Mouse (Mus musculus) lung, embryonic 15.5 days (tissue): Measurements from ENCODE around the gene Ctnnb1. TPM values are rescaled to one million over a fixed set of nuclear protein-coding genes. Genes with fewer than 3 reads are reported as not detected.

Source experiments
- ATAC-seq: fragments of 200-750 bp; cut with Nextera tagmentation; 2 replicates; pipeline ENCODE4 v1.8.0; 2017; ENCODE audit warnings: moderate number of reproducible peaks, borderline replicate concordance; ENCODE audit not compliant: low FRiP score, low TSS enrichment; ENCODE audit errors: extremely low read depth
- H3K27ac ChIP-seq: fragments of 300-500 bp; sonication (generic); 2 replicates; pipeline ENCODE4 v1.5.1; 2015; ENCODE audit warnings: moderate library complexity, mild to moderate bottlenecking, inconsistent platforms
- H3K27me3 ChIP-seq: fragments of 300-500 bp; sonication (generic); 2 replicates; pipeline ENCODE4 v1.6.1; 2015; ENCODE audit warnings: inconsistent platforms
- H3K36me3 ChIP-seq: fragments of 300-500 bp; sonication (generic); 2 replicates; pipeline ENCODE4 v1.6.1; 2015; ENCODE audit warnings: inconsistent platforms
- H3K4me1 ChIP-seq: fragments of 300-500 bp; sonication (generic); 2 replicates; pipeline ENCODE4 v1.6.1; 2015; ENCODE audit warnings: inconsistent platforms
- H3K4me2 ChIP-seq: fragments of 300-500 bp; sonication (generic); 2 replicates; pipeline ENCODE4 v1.6.1; 2015; ENCODE audit warnings: inconsistent platforms, mild to moderate bottlenecking, moderate library complexity
- H3K4me3 ChIP-seq: fragments of 300-500 bp; sonication (generic); 2 replicates; pipeline ENCODE4 v1.5.1; 2015; ENCODE audit warnings: mild to moderate bottlenecking, inconsistent platforms
- H3K9ac ChIP-seq: fragments of 300-500 bp; sonication (generic); 2 replicates; pipeline ENCODE4 v1.6.1; 2015; ENCODE audit warnings: inconsistent platforms
- H3K9me3 ChIP-seq: fragments of 300-500 bp; sonication (generic); 2 replicates; pipeline ENCODE4 v1.6.1; 2016; ENCODE audit warnings: inconsistent platforms
- WGBS: fragments of 180-500 bp; shearing (Covaris S2); methylation state at CpG from one replicate; pipeline ENCODE4 v1.1.7; 2015; 5-methylcytosine and 5-hydroxymethylcytosine counted together
- polyA plus RNA-seq: library from polyadenylated mRNA; unstranded; fragments of >200 nt; fragmentation: Nextera tagmentation; extraction: Ambion mirVana; gene quantifications from 2 replicates; pipeline ENCODE4 v1.2.1, GENCODE M21; 2015

Gene Ctnnb1
- polyA plus RNA-seq, 1 experiment from 2014 or later, result 552 TPM

GRCm38 (mm10) chr9:120963104-120963503 is 34.1 kb downstream of the Ctnnb1 start:
- Histone ChIP-seq H3K9ac (no peak overlapping the region), H3K27me3 (no peaks in the 10 kb centered on the region), H3K4me3 (no peak overlapping the region), H3K9me3 (no peaks in the 10 kb centered on the region), H3K4me1 (no peaks in the 10 kb centered on the region), H3K36me3 (peaks cover 98% of the 10 kb centered on the region), H3K27ac (no peak overlapping the region), H3K4me2 (no peak overlapping the region)
- WGBS, result 76% methylated on average over 4 of the region's 4 CpGs
- peak; percentile 44; the same call in 1 of the 2 replicates for ATAC-seq

GRCm38 (mm10) chr9:120963720-120964119 is 34.7 kb downstream of the Ctnnb1 start:
- H3K4me2 ChIP-seq, result no peak overlapping the region
- H3K36me3 ChIP-seq, result peaks cover 98% of the 10 kb centered on the region
- no peaks in the 10 kb centered on the region for H3K9me3 ChIP-seq
- H3K4me3 ChIP-seq, result no peak overlapping the region
- no peaks in the 10 kb centered on the region for H3K4me1 ChIP-seq
- no peak overlapping the region for H3K27ac ChIP-seq
- no peak overlapping the region for H3K9ac ChIP-seq
- 81% methylated on average over 3 of the region's 3 CpGs for WGBS
- no peaks in the 10 kb centered on the region for H3K27me3 ChIP-seq
- no peak for ATAC-seq

GRCm38 (mm10) chr9:120964224-120964623 is 35.2 kb downstream of the Ctnnb1 start:
- 68% methylated on average over 5 of the region's 5 CpGs for WGBS
- H3K9me3 ChIP-seq, result no peaks in the 10 kb centered on the region
- no peak overlapping the region for H3K4me3 ChIP-seq
- no peak overlapping the region for H3K9ac ChIP-seq
- no peak overlapping the region for H3K4me2 ChIP-seq
- H3K36me3 ChIP-seq, result peaks cover 98% of the 10 kb centered on the region
- no peak overlapping the region for H3K27ac ChIP-seq
- no peaks in the 10 kb centered on the region for H3K4me1 ChIP-seq
- ATAC-seq, result no peak
- no peaks in the 10 kb centered on the region for H3K27me3 ChIP-seq

- Histone ChIP-seq H3K9me3 (no peaks in the 10 kb centered on the region), H3K4me3 (no peak overlapping the region), H3K9ac (no peak overlapping the region), H3K27me3 (no peaks in the 10 kb centered on the region), H3K4me2 (no peak overlapping the region), H3K4me1 (no peaks in the 10 kb centered on the region), H3K27ac (no peak overlapping the region), H3K36me3 (peaks cover 92% of the 10 kb centered on the region)
- 85% methylated on average over 10 of the region's 10 CpGs for WGBS
- ATAC-seq, result no peak
Measured at GRCm38 (mm10) chr9:120965007-120965406, 36.0 kb downstream of the Ctnnb1 start.

- peaks cover 14% of the 10 kb centered on the region for H3K36me3 ChIP-seq
- no peaks in the 10 kb centered on the region for H3K27me3 ChIP-seq
- no peak for ATAC-seq
- peaks cover 12% of the 10 kb centered on the region for H3K4me1 ChIP-seq
- H3K9me3 ChIP-seq, result no peaks in the 10 kb centered on the region
- no peak overlapping the region for H3K4me3 ChIP-seq
- H3K4me2 ChIP-seq, result no peak overlapping the region
- WGBS, result 55% methylated on average over 6 of the region's 6 CpGs
- H3K27ac ChIP-seq, result no peak overlapping the region
- H3K9ac ChIP-seq, result no peak overlapping the region
Measured at GRCm38 (mm10) chr9:120973026-120973515, 44.1 kb downstream of the Ctnnb1 start.

- no peak overlapping the region for H3K27ac ChIP-seq
- H3K27me3 ChIP-seq, result no peaks in the 10 kb centered on the region
- H3K36me3 ChIP-seq, result peaks cover 3% of the 10 kb centered on the region
- H3K9me3 ChIP-seq, result no peaks in the 10 kb centered on the region
- WGBS, result 54% methylated on average over 2 of the region's 2 CpGs
- peaks cover 12% of the 10 kb centered on the region for H3K4me1 ChIP-seq
- H3K4me3 ChIP-seq, result no peak overlapping the region
- no peak overlapping the region for H3K9ac ChIP-seq
- ATAC-seq, result no peak
- H3K4me2 ChIP-seq, result no peak overlapping the region
Measured at GRCm38 (mm10) chr9:120974209-120974608, 45.2 kb downstream of the Ctnnb1 start.

- peak overlapping the region; percentile 43; the same call in 1 of the 2 replicates for H3K27ac ChIP-seq
- ATAC-seq, result peak; percentile 91
- WGBS, result 36% methylated on average over 5 of the region's 5 CpGs
Measured at GRCm38 (mm10) chr9:120976158-120976557, 47.1 kb downstream of the Ctnnb1 start.

GRCm38 (mm10) chr9:120976856-120977255 is 47.8 kb downstream of the Ctnnb1 start:
- no peak overlapping the region for H3K27ac ChIP-seq
- ATAC-seq, result no peak
- WGBS, result 83% methylated on average over 4 of the region's 4 CpGs
- H3K4me2 ChIP-seq, result no peak overlapping the region
- no peaks in the 10 kb centered on the region for H3K36me3 ChIP-seq
- H3K9me3 ChIP-seq, result no peaks in the 10 kb centered on the region
- H3K27me3 ChIP-seq, result no peaks in the 10 kb centered on the region
- H3K4me1 ChIP-seq, result peaks cover 12% of the 10 kb centered on the region
- H3K4me3 ChIP-seq, result no peak overlapping the region
- no peak overlapping the region for H3K9ac ChIP-seq

More at GRCm38 (mm10) chr9:120976158-120976557, 47.1 kb downstream of the Ctnnb1 start:
- Histone ChIP-seq H3K9me3 (no peaks in the 10 kb centered on the region), H3K27me3 (no peaks in the 10 kb centered on the region), H3K9ac (no peak overlapping the region), H3K4me2 (no peak overlapping the region), H3K4me3 (no peak overlapping the region), H3K36me3 (no peaks in the 10 kb centered on the region), H3K4me1 (peaks cover 12% of the 10 kb centered on the region)

- H3K4me2 ChIP-seq, result no peak overlapping the region
- no peaks in the 10 kb centered on the region for H3K4me1 ChIP-seq
- no peak overlapping the region for H3K4me3 ChIP-seq
- H3K27ac ChIP-seq, result no peak overlapping the region
- H3K36me3 ChIP-seq, result no peaks in the 10 kb centered on the region
- H3K27me3 ChIP-seq, result no peaks in the 10 kb centered on the region
- no peak overlapping the region for H3K9ac ChIP-seq
- H3K9me3 ChIP-seq, result no peaks in the 10 kb centered on the region
- WGBS, result 64% methylated on average over 7 of the region's 7 CpGs
- ATAC-seq, result no peak
Measured at GRCm38 (mm10) chr9:120981777-120982176, 52.8 kb downstream of the Ctnnb1 start.

- Histone ChIP-seq H3K4me2 (no peak overlapping the region), H3K4me3 (no peak overlapping the region), H3K27ac (no peak overlapping the region), H3K4me1 (peaks cover 9% of the 10 kb centered on the region), H3K9me3 (no peaks in the 10 kb centered on the region), H3K27me3 (no peaks in the 10 kb centered on the region), H3K36me3 (no peaks in the 10 kb centered on the region), H3K9ac (no peak overlapping the region)
- no peak for ATAC-seq
- WGBS, result 86% methylated on average over 8 of the region's 8 CpGs
Measured at GRCm38 (mm10) chr9:120983849-120984248, 54.8 kb downstream of the Ctnnb1 start.

- no peaks in the 10 kb centered on the region for H3K9me3 ChIP-seq
- H3K4me3 ChIP-seq, result no peak overlapping the region
- 75% methylated on average over 5 of the region's 5 CpGs for WGBS
- no peak overlapping the region for H3K27ac ChIP-seq
- H3K9ac ChIP-seq, result no peak overlapping the region
- no peak overlapping the region for H3K4me2 ChIP-seq
- no peaks in the 10 kb centered on the region for H3K36me3 ChIP-seq
- H3K27me3 ChIP-seq, result no peaks in the 10 kb centered on the region
- peaks cover 14% of the 10 kb centered on the region for H3K4me1 ChIP-seq
- ATAC-seq, result no peak
Measured at GRCm38 (mm10) chr9:120984509-120984908, 55.5 kb downstream of the Ctnnb1 start.

- no peak overlapping the region for H3K27ac ChIP-seq
- no peak for ATAC-seq
- H3K36me3 ChIP-seq, result no peaks in the 10 kb centered on the region
- H3K4me2 ChIP-seq, result no peak overlapping the region
- no peak overlapping the region for H3K4me3 ChIP-seq
- no peaks in the 10 kb centered on the region for H3K9me3 ChIP-seq
- H3K4me1 ChIP-seq, result peaks cover 18% of the 10 kb centered on the region
- H3K9ac ChIP-seq, result no peak overlapping the region
- 86% methylated on average over 5 of the region's 5 CpGs for WGBS
- H3K27me3 ChIP-seq, result no peaks in the 10 kb centered on the region
Measured at GRCm38 (mm10) chr9:120985009-120985408, 56.0 kb downstream of the Ctnnb1 start.

GRCm38 (mm10) chr9:120985524-120985923 is 56.5 kb downstream of the Ctnnb1 start:
- H3K27me3 ChIP-seq, result no peaks in the 10 kb centered on the region
- no peak overlapping the region for H3K27ac ChIP-seq
- peaks cover 22% of the 10 kb centered on the region for H3K4me1 ChIP-seq
- ATAC-seq, result no peak
- no peak overlapping the region for H3K9ac ChIP-seq
- H3K4me2 ChIP-seq, result no peak overlapping the region
- H3K36me3 ChIP-seq, result no peaks in the 10 kb centered on the region
- WGBS, result 91% methylated on average over 5 of the region's 5 CpGs
- H3K4me3 ChIP-seq, result no peak overlapping the region
- H3K9me3 ChIP-seq, result no peaks in the 10 kb centered on the region
